Comparison of ENCODE assay signal across 8 mouse cellular contexts in genomic region chr16:86882529-86882928, GRCm38 (mm10).
DNase-seq lines count a peak whose midpoint lies in the region; ATAC-seq and TF ChIP-seq lines count a peak whose summit lies in the region.

No protein-coding gene starts in this region.

- H3K4me1 ChIP-seq in cortical plate, adult 2 months (ENCODE audit: control insufficient read depth, insufficient read depth, low read length), result no peaks in the 10 kb centered on the region
- 0 out of 2 replicates have a peak, but pooled peaks cover 5% of the 10 kb centered on the region for H3K4me1 ChIP-seq in heart, embryonic 13.5 days
- no peaks in the 10 kb centered on the region for H3K4me1 ChIP-seq in lung, postnatal 0 days (ENCODE audit: insufficient read depth, low read depth, low read length)

- no peak for TF ChIP-seq EP300 in lung, postnatal 0 days (IDR thresholded peaks at IDR 0.05)

- no peaks in the 10 kb centered on the region for H3K36me3 ChIP-seq in heart, embryonic 13.5 days
- H3K36me3 ChIP-seq in lung, postnatal 0 days (ENCODE audit: insufficient read depth, low read length), result no peaks in the 10 kb centered on the region

- no peaks in the 10 kb centered on the region for H3K9me3 ChIP-seq in heart, embryonic 13.5 days
- H3K9me3 ChIP-seq in lung, postnatal 0 days (ENCODE audit: low read length), result no peaks in the 10 kb centered on the region

- no peak for ATAC-seq in heart, embryonic 13.5 days (ENCODE audit: extremely low read depth, insufficient number of reproducible peaks, low FRiP score, low TSS enrichment)
- peak; percentile 55 for ATAC-seq in lung, postnatal 0 days

- peak; percentile 66; the same call in 1 of the 2 replicates for TF ChIP-seq CTCF in cortical plate, adult 2 months (IDR thresholded peaks at IDR 0.05; ENCODE audit: extremely low read depth, insufficient read depth, low read length)
- TF ChIP-seq CTCF in lung, postnatal 0 days (IDR thresholded peaks at IDR 0.05), result peak; percentile 95

- no peak overlapping the region for H3K4me3 ChIP-seq in cortical plate, adult 2 months (ENCODE audit: insufficient read depth, low read length)
- no peak overlapping the region for H3K4me3 ChIP-seq in heart, embryonic 13.5 days
- no peak overlapping the region for H3K4me3 ChIP-seq in lung, postnatal 0 days (ENCODE audit: low read depth, low read length)

- H3K9ac ChIP-seq in heart, embryonic 13.5 days, result no peak overlapping the region; the same call in 1 of the 2 replicates
- H3K9ac ChIP-seq in lung, postnatal 0 days (replicated peaks; ENCODE audit: low read depth), result no peak overlapping the region

- no peak overlapping the region for H3K4me2 ChIP-seq in heart, embryonic 13.5 days
- no peak overlapping the region for H3K4me2 ChIP-seq in lung, postnatal 0 days (replicated peaks; ENCODE audit: low read depth, low read length)

- no peak for TF ChIP-seq POLR2A in cortical plate, adult 2 months (IDR thresholded peaks at IDR 0.05; ENCODE audit: extremely low read depth, insufficient read depth, low read length)

- H3K27me3 ChIP-seq in heart, embryonic 13.5 days (replicated peaks), result no peaks in the 10 kb centered on the region
- no peaks in the 10 kb centered on the region for H3K27me3 ChIP-seq in lung, postnatal 0 days (replicated peaks; ENCODE audit: insufficient read depth, low read length)

- peak; percentile 66 for DNase-seq in urinary bladder, postnatal 14 days (ENCODE audit: low spot score)
- no peak for DNase-seq in urinary bladder, postnatal 10 days (ENCODE audit: low spot score)
- peak; percentile 70 to 76 for DNase-seq in kidney, postnatal 36 days
- DNase-seq in lung, postnatal 0 days (ENCODE audit: low spot score), result peak; percentile 83
- DNase-seq in right cerebral cortex, postnatal 4 days, result peak; percentile 39
- DNase-seq in c-Kit-positive CD71-positive TER-119-positive erythroid progenitor cells, embryonic 14.5 days (ENCODE audit: low spot score), result no peak

- 16% methylated on average over 6 of the region's 6 CpGs for WGBS in heart, embryonic 13.5 days
- 14% methylated on average over 6 of the region's 6 CpGs for WGBS in lung, postnatal 0 days

- H3K27ac ChIP-seq in cortical plate, adult 2 months (ENCODE audit: insufficient read depth, low read length), result no peak overlapping the region
- H3K27ac ChIP-seq in heart, embryonic 13.5 days (replicated peaks), result 0 out of 2 replicates have a peak overlapping the region, but pooled peaks have one; percentile 29
- no peak overlapping the region for H3K27ac ChIP-seq in lung, postnatal 0 days (ENCODE audit: low read length)

Comparison
In these comparisons a context has a peak if more than half of its experiments do, and no peak if none do; other contexts are left out.
1. DNase-seq: peak in urinary bladder, postnatal 14 days (single experiment), kidney, postnatal 36 days (2 of 2), lung, postnatal 0 days (single experiment) and right cerebral cortex, postnatal 4 days (single experiment); none in urinary bladder, postnatal 10 days (single experiment) and c-Kit-positive CD71-positive TER-119-positive erythroid progenitor cells, embryonic 14.5 days (single experiment).